In genomic region chr4:134387268-134387667, GRCm38 (mm10) we compare ENCODE assay signal across 17 mouse cellular contexts. TPM values are rescaled to one million over a fixed set of nuclear protein-coding genes. Genes with fewer than 3 reads are reported as not detected.
DNase-seq lines count a peak whose midpoint lies in the region; ATAC-seq and TF ChIP-seq lines count a peak whose summit lies in the region.
"Had no signal": no experiment of that assay in that cellular context is flagged by ENCODE, and none has a peak within 500 bp of the region (broad histone marks: within the 10 kb centered on the region; RNA-seq: fewer than 3 reads in every experiment).

No protein-coding gene starts in this region.

- H3K27ac ChIP-seq in kidney, adult 2 months (ENCODE audit: insufficient read depth, low read depth, low read length), result no peak overlapping the region
- H3K27ac ChIP-seq in kidney, embryonic 16.5 days (ENCODE audit: low read length), result no peak overlapping the region
- H3K27ac ChIP-seq in midbrain, postnatal 0 days (ENCODE audit: low read depth, low read length), result no peak overlapping the region
- no peak overlapping the region for H3K27ac ChIP-seq in midbrain, embryonic 15.5 days
- no peak overlapping the region for H3K27ac ChIP-seq in stomach, postnatal 0 days (replicated peaks)
- H3K27ac ChIP-seq: embryonic facial prominence, embryonic 13.5 days; forebrain, embryonic 13.5 days; hindbrain, embryonic 12.5 days; limb, embryonic 15.5 days had no signal

- TF ChIP-seq POLR2A in kidney, adult 2 months (IDR thresholded peaks at IDR 0.05; ENCODE audit: low read depth, low read length), result no peak

- no peak overlapping the region for H3K4me2 ChIP-seq in kidney, embryonic 16.5 days (replicated peaks; ENCODE audit: low read depth, low read length)
- no peak overlapping the region for H3K4me2 ChIP-seq in midbrain, postnatal 0 days (ENCODE audit: low read depth, low read length, poor library complexity, severe bottlenecking)
- no peak overlapping the region for H3K4me2 ChIP-seq in midbrain, embryonic 15.5 days
- no peak overlapping the region for H3K4me2 ChIP-seq in stomach, postnatal 0 days (replicated peaks; ENCODE audit: low read depth)
- H3K4me2 ChIP-seq: embryonic facial prominence, embryonic 13.5 days; forebrain, embryonic 13.5 days; hindbrain, embryonic 12.5 days; limb, embryonic 15.5 days; midbrain, embryonic 11.5 days had no signal

- no peak for ATAC-seq in kidney, embryonic 16.5 days (ENCODE audit: low FRiP score, low TSS enrichment)
- no peak for ATAC-seq in midbrain, postnatal 0 days (ENCODE audit: low FRiP score)
- ATAC-seq in midbrain, embryonic 15.5 days (replicated peaks), result no peak
- ATAC-seq in hematopoietic stem cell, adult 5-6 weeks (replicated peaks in 1 of 2; ENCODE audit: insufficient read depth in 1 of 2, low FRiP score in 2 of 2, low TSS enrichment in 1 of 2, low read depth in 1 of 2, poor library complexity in 2 of 2, severe bottlenecking in 2 of 2), result peak; percentile 45 to 46; a peak in 2 of 4 replicates
- 0 out of 2 replicates have a peak, but pooled peaks have one; percentile 18 for ATAC-seq in stomach, postnatal 0 days (ENCODE audit: low FRiP score, low TSS enrichment)
- ATAC-seq: forebrain, embryonic 13.5 days had no signal

- TF ChIP-seq EP300 in stomach, postnatal 0 days (optimal IDR thresholded peaks at IDR 0.05), result no peak

- no peaks in the 10 kb centered on the region for H3K27me3 ChIP-seq in kidney, adult 2 months (replicated peaks; ENCODE audit: control insufficient read depth, insufficient read depth, low read length)
- H3K27me3 ChIP-seq in kidney, embryonic 16.5 days (ENCODE audit: insufficient read depth, low read length), result no peaks in the 10 kb centered on the region
- no peaks in the 10 kb centered on the region for H3K27me3 ChIP-seq in midbrain, postnatal 0 days (ENCODE audit: insufficient read depth, low read length)
- H3K27me3 ChIP-seq in midbrain, embryonic 15.5 days (replicated peaks), result no peaks in the 10 kb centered on the region
- H3K27me3 ChIP-seq in stomach, postnatal 0 days (ENCODE audit: control insufficient read depth, insufficient read depth, low read length), result no peaks in the 10 kb centered on the region
- H3K27me3 ChIP-seq: embryonic facial prominence, embryonic 13.5 days; forebrain, embryonic 13.5 days; hindbrain, embryonic 12.5 days; limb, embryonic 15.5 days had no signal

- DNase-seq in kidney, adult 2 months, result peak; percentile 58
- DNase-seq in midbrain, postnatal 0 days (ENCODE audit: low spot score), result no peak
- no peak for DNase-seq in stomach, postnatal 0 days (ENCODE audit: low spot score)
- no peak for DNase-seq in adrenal gland, postnatal 25 days
- DNase-seq in layer of hippocampus, adult 11-12 months (ENCODE audit: low spot score), result no peak
- DNase-seq: cerebellum, postnatal 10 days; right cerebral cortex, postnatal 4 days had no signal

- H3K36me3 ChIP-seq in kidney, adult 2 months (ENCODE audit: control insufficient read depth, insufficient read depth, low read length), result no peaks in the 10 kb centered on the region
- no peaks in the 10 kb centered on the region for H3K36me3 ChIP-seq in kidney, embryonic 16.5 days (ENCODE audit: insufficient read depth, low read length)
- H3K36me3 ChIP-seq in midbrain, postnatal 0 days (ENCODE audit: insufficient read depth, low read length), result no peaks in the 10 kb centered on the region
- H3K36me3 ChIP-seq in midbrain, embryonic 15.5 days (replicated peaks), result no peaks in the 10 kb centered on the region
- H3K36me3 ChIP-seq in stomach, postnatal 0 days (ENCODE audit: control insufficient read depth, insufficient read depth, low read length), result no peaks in the 10 kb centered on the region
- H3K36me3 ChIP-seq: embryonic facial prominence, embryonic 13.5 days; hindbrain, embryonic 12.5 days; limb, embryonic 15.5 days had no signal

- H3K9ac ChIP-seq in kidney, embryonic 16.5 days (replicated peaks; ENCODE audit: low read length), result no peak overlapping the region
- no peak overlapping the region for H3K9ac ChIP-seq in midbrain, postnatal 0 days (replicated peaks; ENCODE audit: low read length, poor library complexity, severe bottlenecking)
- no peak overlapping the region for H3K9ac ChIP-seq in midbrain, embryonic 15.5 days
- no peak overlapping the region for H3K9ac ChIP-seq in stomach, postnatal 0 days (ENCODE audit: low read length)
- H3K9ac ChIP-seq: embryonic facial prominence, embryonic 13.5 days; forebrain, embryonic 13.5 days; hindbrain, embryonic 12.5 days; limb, embryonic 15.5 days had no signal

- no peak for TF ChIP-seq CTCF in kidney, adult 2 months (conservative IDR thresholded peaks at IDR 0.05; ENCODE audit: insufficient read depth, insufficient read length, low read depth, low read length)
- peak; percentile 62 for TF ChIP-seq CTCF in midbrain, postnatal 0 days (IDR thresholded peaks at IDR 0.05)
- TF ChIP-seq CTCF in stomach, postnatal 0 days (IDR thresholded peaks at IDR 0.05; ENCODE audit: low read depth), result peak; percentile 63

- no peaks in the 10 kb centered on the region for H3K9me3 ChIP-seq in kidney, embryonic 16.5 days (ENCODE audit: low read length)
- H3K9me3 ChIP-seq in midbrain, postnatal 0 days (ENCODE audit: low read length), result no peaks in the 10 kb centered on the region
- H3K9me3 ChIP-seq in midbrain, embryonic 15.5 days, result no peaks in the 10 kb centered on the region
- no peaks in the 10 kb centered on the region for H3K9me3 ChIP-seq in stomach, postnatal 0 days (ENCODE audit: control insufficient read depth, low read length)
- H3K9me3 ChIP-seq: embryonic facial prominence, embryonic 13.5 days; forebrain, embryonic 13.5 days; hindbrain, embryonic 12.5 days; limb, embryonic 15.5 days had no signal

- WGBS in kidney, adult 2 months, result 55% methylated on average over 6 of the region's 6 CpGs
- WGBS in kidney, embryonic 16.5 days, result 70% methylated on average over 6 of the region's 6 CpGs
- WGBS in midbrain, postnatal 0 days, result 73% methylated on average over 6 of the region's 6 CpGs
- WGBS in midbrain, embryonic 15.5 days, result 80% methylated on average over 6 of the region's 6 CpGs
- 68% methylated on average over 6 of the region's 6 CpGs for WGBS in stomach, postnatal 0 days

- no peak overlapping the region for H3K4me3 ChIP-seq in kidney, adult 2 months (ENCODE audit: insufficient read depth, low read depth, low read length)
- no peak overlapping the region for H3K4me3 ChIP-seq in kidney, embryonic 16.5 days (ENCODE audit: low read length)
- H3K4me3 ChIP-seq in midbrain, postnatal 0 days (ENCODE audit: low read depth, low read length), result no peak overlapping the region
- no peak overlapping the region for H3K4me3 ChIP-seq in midbrain, embryonic 15.5 days
- H3K4me3 ChIP-seq in stomach, postnatal 0 days (ENCODE audit: low read depth, low read length), result no peak overlapping the region
- H3K4me3 ChIP-seq: embryonic facial prominence, embryonic 13.5 days; forebrain, embryonic 13.5 days; hindbrain, embryonic 12.5 days; limb, embryonic 15.5 days had no signal

- no peaks in the 10 kb centered on the region for H3K4me1 ChIP-seq in kidney, adult 2 months (ENCODE audit: control insufficient read depth, insufficient read depth, low read length)
- no peaks in the 10 kb centered on the region; the same call in 1 of the 2 replicates for H3K4me1 ChIP-seq in kidney, embryonic 16.5 days (ENCODE audit: insufficient read depth, low read length)
- H3K4me1 ChIP-seq in midbrain, postnatal 0 days (ENCODE audit: insufficient read depth, low read length), result no peaks in the 10 kb centered on the region
- H3K4me1 ChIP-seq in midbrain, embryonic 15.5 days, result peaks cover under 1% of the 10 kb centered on the region; the same call in 1 of the 2 replicates
- no peaks in the 10 kb centered on the region for H3K4me1 ChIP-seq in stomach, postnatal 0 days (replicated peaks; ENCODE audit: control insufficient read depth, insufficient read depth)

RNA-seq across cellular contexts. Expression of gene Extl1, which starts 3.6 kb away (rescaled TPM):
- polyA plus RNA-seq in kidney, adult 2 months (2012; rRNA removed), result 1.1 and 1.3 TPM in 2 replicates
- polyA plus RNA-seq in kidney, embryonic 16.5 days (2015; fragmentation: Nextera tagmentation; extraction: Ambion mirVana), result 0.32 and 0.61 TPM in 2 replicates
- total RNA-seq in midbrain, postnatal 0 days (2014; rRNA removed), result 2.1 and 2.2 TPM in 2 replicates
- 0.79 and 1.2 TPM in 2 replicates for polyA plus RNA-seq in midbrain, postnatal 0 days (2015; fragmentation: Nextera tagmentation; extraction: Ambion mirVana)
- 0.59 and 0.62 TPM in 2 replicates for polyA plus RNA-seq in midbrain, embryonic 15.5 days (2015; fragmentation: Nextera tagmentation; extraction: Ambion mirVana)
- 0.20 and 0.50 TPM in 2 replicates for total RNA-seq in hematopoietic stem cell, adult 5-6 weeks (2017)
- 1.8 and 2.1 TPM in 2 replicates for polyA plus RNA-seq in stomach, postnatal 0 days (2015; fragmentation: Nextera tagmentation; extraction: Ambion mirVana)
- 1.7 and 2.1 TPM in 2 replicates for total RNA-seq in adrenal gland, postnatal 25 days (2021)

RNA-seq across cellular contexts. Expression of gene Pafah2, which starts 8.9 kb away (rescaled TPM):
- polyA plus RNA-seq in kidney, adult 2 months (2012; rRNA removed), result 96.9 and 102 TPM in 2 replicates
- polyA plus RNA-seq in kidney, embryonic 16.5 days (2015; fragmentation: Nextera tagmentation; extraction: Ambion mirVana), result 19.5 and 20.1 TPM in 2 replicates
- total RNA-seq in midbrain, postnatal 0 days (2014; rRNA removed), result 8.3 and 11.6 TPM in 2 replicates
- polyA plus RNA-seq in midbrain, postnatal 0 days (2015; fragmentation: Nextera tagmentation; extraction: Ambion mirVana), result 5.7 and 6.7 TPM in 2 replicates
- 7.7 and 8.0 TPM in 2 replicates for polyA plus RNA-seq in midbrain, embryonic 15.5 days (2015; fragmentation: Nextera tagmentation; extraction: Ambion mirVana)
- total RNA-seq in hematopoietic stem cell, adult 5-6 weeks (2017), result 15.7 and 25.3 TPM in 2 replicates
- polyA plus RNA-seq in stomach, postnatal 0 days (2015; fragmentation: Nextera tagmentation; extraction: Ambion mirVana), result 16.8 and 17.1 TPM in 2 replicates
- 7.9 and 9.1 TPM in 2 replicates for total RNA-seq in adrenal gland, postnatal 25 days (2021)

RNA-seq across cellular contexts. Expression of gene Slc30a2, which starts 44.3 kb away (rescaled TPM):
- 32.3 and 33.3 TPM in 2 replicates for polyA plus RNA-seq in kidney, adult 2 months (2012; rRNA removed)
- polyA plus RNA-seq in kidney, embryonic 16.5 days (2015; fragmentation: Nextera tagmentation; extraction: Ambion mirVana), result 0.92 and 1.4 TPM in 2 replicates
- not detected in 2 replicates for total RNA-seq in midbrain, postnatal 0 days (2014; rRNA removed)
- polyA plus RNA-seq in midbrain, postnatal 0 days (2015; fragmentation: Nextera tagmentation; extraction: Ambion mirVana), result 0.17 and 0.21 TPM in 2 replicates
- polyA plus RNA-seq in midbrain, embryonic 15.5 days (2015; fragmentation: Nextera tagmentation; extraction: Ambion mirVana), result 0.22 and 0.23 TPM in 2 replicates
- total RNA-seq in hematopoietic stem cell, adult 5-6 weeks (2017), result not detected in 2 replicates
- polyA plus RNA-seq in stomach, postnatal 0 days (2015; fragmentation: Nextera tagmentation; extraction: Ambion mirVana), result 0.06 and 0.07 TPM in 2 replicates
- total RNA-seq in adrenal gland, postnatal 25 days (2021), result 21.1 and 21.5 TPM in 2 replicates
- total RNA-seq: layer of hippocampus, postnatal 14 days; neutrophil, adult 5-6 weeks had no signal
- polyA plus RNA-seq: forebrain, embryonic 13.5 days; hindbrain, embryonic 12.5 days; midbrain, embryonic 11.5 days had no signal

Comparison
In these comparisons a context has a peak if more than half of its experiments do, and no peak if none do; other contexts are left out.
1. RNA of gene Slc30a2, which starts 44.3 kb away (polyA plus RNA-seq): 32.3 to 33.3 TPM in kidney, adult 2 months; 0.92 to 1.4 TPM in kidney, embryonic 16.5 days, 0.22 to 0.23 TPM in midbrain, embryonic 15.5 days, 0.17 to 0.21 TPM in midbrain, postnatal 0 days and 0.06 to 0.07 TPM in stomach, postnatal 0 days; every median in the first group is over 10 times any median in the second.
2. ATAC-seq: peak in hematopoietic stem cell, adult 5-6 weeks (2 of 2) and stomach, postnatal 0 days (single experiment); none in kidney, embryonic 16.5 days (single experiment), midbrain, postnatal 0 days (single experiment) and midbrain, embryonic 15.5 days (single experiment).